Mouse (Mus musculus) ES-E14 (cell line): Measurements from ENCODE around the gene Zfp648.

ENCODE experiments used
- CHD2 ChIP-seq: IDR thresholded peaks from 2 replicates; pipeline ENCODE4 v1.6.1; 2014; ENCODE audit warnings: mild to moderate bottlenecking, low read depth, low read length, inconsistent platforms
- HCFC1 ChIP-seq: IDR thresholded peaks from 2 replicates; pipeline ENCODE4 v1.6.1; 2012; ENCODE audit warnings: low read length, inconsistent platforms, borderline replicate concordance; ENCODE audit not compliant: insufficient read depth

- TF ChIP-seq HCFC1 (no peak), CHD2 (no peak)
Observed at GRCm38 (mm10) chr1:154233033-154233432, 32.0 kb downstream of the Zfp648 start.
